Mouse (Mus musculus): ENCODE data around the gene Vdr.
A peak's percentile ranks its signal among the peaks of the same experiment; 100 is the strongest.
"Not testable (repeated sequence)": the region's sequence is repeated elsewhere in the genome, so short reads cannot be mapped to it uniquely, and the experiment has no call there.

Vdr gene

GRCm38 (mm10) chr15:97880441-97880840 lies 30.0 kb downstream of the Vdr start:
- DNase-seq (ENCODE audit: low read depth), result no peak

GRCm38 (mm10) chr15:97878696-97879328 lies 31.6 kb downstream of the Vdr start:
- no peak for DNase-seq (ENCODE audit: low read depth)

- no peak for DNase-seq (ENCODE audit: low read depth)
Observed at GRCm38 (mm10) chr15:97875784-97876183, 34.6 kb downstream of the Vdr start.

- DNase-seq (ENCODE audit: low read depth), result no peak
Observed at GRCm38 (mm10) chr15:97873717-97874116, 36.7 kb downstream of the Vdr start.

GRCm38 (mm10) chr15:97872161-97872560 lies 38.3 kb downstream of the Vdr start:
- no peak for DNase-seq (ENCODE audit: low read depth)

- no peak for DNase-seq (ENCODE audit: low read depth)
Observed at GRCm38 (mm10) chr15:97871055-97872030, 39.1 kb downstream of the Vdr start.

GRCm38 (mm10) chr15:97870116-97870515 lies 40.3 kb downstream of the Vdr start:
- not testable (repeated sequence) for DNase-seq (ENCODE audit: low read depth)

GRCm38 (mm10) chr15:97868985-97869384 lies 41.4 kb downstream of the Vdr start:
- no peak for DNase-seq (ENCODE audit: low read depth)

- DNase-seq (ENCODE audit: low read depth), result peak; percentile 23
Observed at GRCm38 (mm10) chr15:97865988-97866387, 44.4 kb downstream of the Vdr start.

- DNase-seq (ENCODE audit: low read depth), result no peak
Observed at GRCm38 (mm10) chr15:97865175-97865574, 45.3 kb downstream of the Vdr start.

- DNase-seq (ENCODE audit: low read depth), result no peak
Observed at GRCm38 (mm10) chr15:97864361-97865045, 45.9 kb downstream of the Vdr start.

- no peak for DNase-seq (ENCODE audit: low read depth)
Observed at GRCm38 (mm10) chr15:97863494-97863881, 46.9 kb downstream of the Vdr start.

- DNase-seq (ENCODE audit: low read depth), result no peak
Observed at GRCm38 (mm10) chr15:97862881-97863493, 47.4 kb downstream of the Vdr start.

GRCm38 (mm10) chr15:97860353-97860752 lies 50.1 kb downstream of the Vdr start:
- no peak for DNase-seq (ENCODE audit: low read depth)

GRCm38 (mm10) chr15:97858431-97858830 lies 52.0 kb downstream of the Vdr start:
- DNase-seq (ENCODE audit: low read depth), result no peak

GRCm38 (mm10) chr15:97854551-97854950 lies 55.9 kb downstream of the Vdr start:
- DNase-seq (ENCODE audit: low read depth), result peak; percentile 15

GRCm38 (mm10) chr15:97854059-97854458 lies 56.4 kb downstream of the Vdr start:
- DNase-seq (ENCODE audit: low read depth), result no peak

GRCm38 (mm10) chr15:97852291-97852690 lies 58.1 kb downstream of the Vdr start:
- peak; percentile 26 for DNase-seq (ENCODE audit: low read depth)

GRCm38 (mm10) chr15:97851011-97851410 lies 59.4 kb downstream of the Vdr start:
- DNase-seq (ENCODE audit: low read depth), result no peak

- DNase-seq (ENCODE audit: low read depth), result peak; percentile 81
Observed at GRCm38 (mm10) chr15:97850441-97850840, 60.0 kb downstream of the Vdr start.

- DNase-seq (ENCODE audit: low read depth), result peak; percentile 97
Observed at GRCm38 (mm10) chr15:97849116-97849911, 61.1 kb downstream of the Vdr start.
